Mouse (Mus musculus): Measurements from ENCODE around the gene Epn1.

Epn1 gene

GRCm38 (mm10) chr7:5092831-5093510, 12.9 kb downstream of the Epn1 start:
- no peak for DNase-seq (ENCODE audit: low read depth)

DNA sequence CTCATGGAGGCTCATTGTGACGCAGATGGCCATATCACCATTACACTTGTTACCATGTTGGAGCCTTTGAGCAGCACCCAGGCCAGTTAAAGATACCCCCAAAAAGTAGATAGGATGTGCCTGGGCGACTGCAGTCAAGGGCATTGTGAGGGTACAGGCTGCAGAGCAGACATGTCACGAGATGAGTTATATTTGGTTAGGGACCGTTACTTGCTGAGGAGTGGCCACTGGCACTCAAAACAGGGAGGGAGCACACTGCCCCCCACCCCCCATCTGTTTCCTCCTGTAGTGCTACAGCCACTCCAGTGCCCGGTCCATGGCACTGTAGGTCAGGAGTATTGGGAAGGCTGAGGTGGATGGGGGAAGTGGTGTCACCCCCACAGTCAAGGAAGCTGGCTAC, 18.7 kb downstream of the Epn1 start:
- DNase-seq (ENCODE audit: low read depth) = no peak

GRCm38 (mm10) chr7:5099796-5100195, 19.8 kb downstream of the Epn1 start:
- DNase-seq (ENCODE audit: low read depth) = no peak

GRCm38 (mm10) chr7:5101066-5101663, 21.1 kb downstream of the Epn1 start:
- no peak for DNase-seq (ENCODE audit: low read depth)

GRCm38 (mm10) chr7:5102564-5102963, 22.5 kb downstream of the Epn1 start:
- no peak for DNase-seq (ENCODE audit: low read depth)

- no peak for DNase-seq (ENCODE audit: low read depth)
Measured at GRCm38 (mm10) chr7:5108272-5108671, 28.2 kb downstream of the Epn1 start.

DNA sequence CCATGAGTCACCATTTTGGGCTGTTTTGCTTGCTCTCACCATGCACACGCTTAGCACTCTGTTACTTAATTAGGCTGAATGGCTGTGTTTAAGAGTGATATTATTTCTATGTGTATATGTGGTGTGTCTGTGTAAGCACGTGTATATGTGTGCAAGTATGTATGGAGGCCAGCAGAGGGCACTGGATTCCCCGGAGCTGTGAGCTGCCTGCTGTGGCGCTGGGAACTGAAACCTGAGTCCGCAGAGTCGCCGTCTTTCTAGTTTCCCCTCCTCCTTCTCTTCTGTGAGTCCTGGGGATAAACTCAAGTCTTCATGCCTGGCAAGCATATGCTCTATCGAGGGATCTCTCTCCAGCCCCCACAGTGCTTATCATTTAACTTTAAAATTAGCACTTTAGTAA, 29.3 kb downstream of the Epn1 start:
- no peak for DNase-seq (ENCODE audit: low read depth)

- DNase-seq (ENCODE audit: low read depth) = no peak
Measured at GRCm38 (mm10) chr7:5112701-5113100, 32.7 kb downstream of the Epn1 start.

DNA sequence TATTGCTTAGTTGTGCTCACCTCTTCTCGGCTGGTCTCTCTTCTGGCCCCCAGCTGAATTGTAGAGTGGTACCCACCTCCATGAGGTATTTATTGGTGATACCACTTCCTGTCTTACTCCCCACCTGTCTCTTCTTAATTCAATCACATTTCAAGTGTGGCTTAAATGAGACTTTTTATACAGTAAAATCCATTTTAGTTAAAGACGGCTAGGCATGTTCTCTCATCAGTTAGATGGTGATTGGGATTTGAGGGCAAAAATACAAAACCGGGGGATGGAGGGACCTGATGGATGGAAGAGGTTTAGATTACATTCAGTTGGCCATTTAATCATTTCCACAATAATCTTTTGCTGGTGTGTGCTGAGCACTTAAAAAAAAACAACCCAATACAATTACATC, 36.8 kb downstream of the Epn1 start, which contains the start of gene Rfpl4:
Gene Rfpl4 (minus strand): TSS at position 101 of the 400 bp plus-strand sequence.
- DNase-seq (ENCODE audit: low read depth) = no peak

- no peak for DNase-seq (ENCODE audit: low read depth)
Measured at GRCm38 (mm10) chr7:5125078-5125477, 45.0 kb downstream of the Epn1 start.

DNA sequence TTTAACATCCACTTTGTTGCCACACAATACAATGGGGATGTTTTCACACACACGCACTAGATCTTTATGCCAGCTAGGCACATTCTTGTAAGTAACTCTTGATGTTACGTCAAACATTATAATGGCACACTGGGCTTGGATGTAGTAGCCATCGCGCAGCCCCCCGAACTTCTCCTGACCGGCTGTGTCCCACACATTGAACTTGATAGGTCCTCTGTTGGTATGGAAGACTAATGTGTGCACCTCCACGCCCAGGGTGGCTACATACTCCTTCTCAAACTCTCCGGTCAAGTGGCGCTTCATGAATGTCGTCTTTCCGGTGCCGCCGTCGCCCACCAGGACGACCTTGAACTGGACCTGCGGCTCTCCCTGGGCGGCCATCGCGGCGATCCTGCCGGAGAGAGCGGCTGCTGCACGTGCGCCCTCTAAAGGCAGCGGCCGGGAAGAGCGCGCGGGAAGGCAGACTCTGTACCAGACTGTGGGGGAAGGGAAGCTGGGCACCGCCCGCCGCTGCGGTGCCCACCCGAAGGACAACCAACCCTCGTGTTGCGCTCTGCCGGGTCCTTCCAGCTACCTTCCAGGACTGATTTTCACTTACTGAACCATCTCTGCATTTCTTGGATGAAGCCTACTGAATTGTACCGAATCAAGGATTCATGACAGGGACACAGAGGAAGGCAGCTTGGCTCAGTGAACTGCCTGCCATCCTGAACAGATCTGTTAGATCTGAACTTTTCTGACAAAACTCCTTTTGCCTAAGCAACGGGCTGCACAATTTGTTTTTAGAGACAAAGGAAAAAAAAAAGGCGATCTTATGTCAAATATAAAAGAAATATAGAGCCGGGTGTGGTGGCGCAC, 45.7 kb downstream of the Epn1 start, which contains the start of gene Rasl2-9:
Gene Rasl2-9 (minus strand): TSS at position 402 of the 858 bp plus-strand sequence.
- peak; percentile 27 for DNase-seq (ENCODE audit: low read depth)
